Mouse (Mus musculus) heart, adult 2 months (tissue): ENCODE measurements around the gene Smg7. TPM values are rescaled to one million over a fixed set of nuclear protein-coding genes. Genes with fewer than 3 reads are reported as not detected.

ENCODE experiments used
- DNase-seq, 2 experiments: peaks; one replicate each; pipeline ENCODE4 v3.0.0; 2021
- H3K27ac ChIP-seq: fragments of 200-600 bp; 2 replicates; pipeline ENCODE4 v1.8.1; 2022
- H3K27me3 ChIP-seq: fragments of 200-500 bp; 2 replicates; pipeline ENCODE4 v1.6.1; 2012; ENCODE audit warnings: mild to moderate bottlenecking, low read length, inconsistent platforms, mixed read lengths; ENCODE audit not compliant: control insufficient read depth, insufficient read depth
- H3K36me3 ChIP-seq: fragments of 200-500 bp; 2 replicates; pipeline ENCODE4 v1.6.1; 2012; ENCODE audit warnings: low read length, inconsistent platforms; ENCODE audit not compliant: control insufficient read depth, insufficient read depth
- H3K4me1 ChIP-seq: fragments of 200-500 bp; 2 replicates; pipeline ENCODE4 v1.6.1; 2011; ENCODE audit warnings: low read length; ENCODE audit not compliant: control insufficient read depth, insufficient read depth
- H3K4me3 ChIP-seq: fragments of 200-600 bp; 2 replicates; pipeline ENCODE4 v1.8.1; 2022
- H3K79me2 ChIP-seq: fragments of 200-500 bp; replicated peaks from 2 replicates; pipeline ENCODE4 v1.6.1; 2012; ENCODE audit warnings: mild to moderate bottlenecking, inconsistent platforms, low read length, moderate library complexity, mixed read lengths; ENCODE audit not compliant: control insufficient read depth, insufficient read depth
- H3K9ac ChIP-seq: fragments of 200-500 bp; 2 replicates; pipeline ENCODE4 v1.6.1; 2012; ENCODE audit warnings: low read depth, mild to moderate bottlenecking, control low read depth, inconsistent platforms, low read length, mixed read lengths
- CTCF ChIP-seq: fragments of 200-600 bp; IDR thresholded peaks from 2 replicates; pipeline ENCODE4 v1.8.1; 2022; ENCODE audit warnings: antibody characterized with exemption, mild to moderate bottlenecking, moderate library complexity
- EP300 ChIP-seq: fragments of 200-500 bp; IDR thresholded peaks from 2 replicates; pipeline ENCODE4 v1.6.1; 2011; ENCODE audit warnings: low read depth, low read length, control low read depth; ENCODE audit not compliant: insufficient read depth
- POLR2A ChIP-seq: fragments of 200-500 bp; IDR thresholded peaks from 2 replicates; pipeline ENCODE4 v1.6.1; 2011; ENCODE audit warnings: mild to moderate bottlenecking, low read depth, low read length, control low read depth; ENCODE audit not compliant: insufficient read depth
- WGBS: fragments of 180-500 bp; shearing (Covaris S2); methylation state at CpG from one replicate; pipeline ENCODE4 v1.1.7; 2018; 5-methylcytosine and 5-hydroxymethylcytosine counted together
- intact Hi-C: fragments of 180-260 bp; cut with DNase I; formaldehyde crosslinking; loops from one replicate; pipeline ENCODE4 v1.15.1; 2025
- polyA plus RNA-seq: library from polyadenylated mRNA; depleted of rRNA; stranded (reverse); fragments of >200 nt; gene quantifications from 2 replicates; pipeline ENCODE4 v1.2.3, GENCODE M21; 2012
- total RNA-seq, 2 experiments: library from RNA; stranded (reverse); gene quantifications; 2 replicates each; pipeline ENCODE4 v1.2.3; 2021

The Smg7 gene
- total and polyA plus RNA-seq, 3 experiments: 36.0 to 39.3 (median 39.3) TPM

- Histone ChIP-seq H3K36me3 (peaks cover 25% of the 10 kb centered on the region), H3K4me3 (no peak overlapping the region), H3K9ac (no peak overlapping the region), H3K4me1 (peaks cover 2% of the 10 kb centered on the region; the same call in 1 of the 2 replicates), H3K79me2 (no peaks in the 10 kb centered on the region), H3K27ac (no peak overlapping the region), H3K27me3 (no peaks in the 10 kb centered on the region)
- TF ChIP-seq CTCF: no peak
- TF ChIP-seq EP300: no peak
- no peak for TF ChIP-seq POLR2A
- WGBS: 75% methylated on average over 3 of the region's 3 CpGs
- no peak for DNase-seq
- intact Hi-C loops: loop anchor here (5.0 kb wide), 1 partner anchor 53 kb away; no protein-coding TSS in a partner anchor
These were observed 57.2 kb downstream of the Smg7 start for GRCm38 (mm10) chr1:152845211-152845730.

- H3K79me2 ChIP-seq: no peaks in the 10 kb centered on the region
- H3K36me3 ChIP-seq: peaks cover 23% of the 10 kb centered on the region
- H3K4me1 ChIP-seq: peaks cover under 1% of the 10 kb centered on the region; the same call in 1 of the 2 replicates
- no peak for DNase-seq
- no peak overlapping the region for H3K9ac ChIP-seq
- H3K27ac ChIP-seq: no peak overlapping the region
- H3K27me3 ChIP-seq: no peaks in the 10 kb centered on the region
- H3K4me3 ChIP-seq: no peak overlapping the region
- TF ChIP-seq POLR2A (no peak), EP300 (no peak), CTCF (no peak)
- 91% methylated on average over 1 of the region's 1 CpGs for WGBS
- intact Hi-C loops: loop anchor here (5.0 kb wide), 1 partner anchor 52 kb away; no protein-coding TSS in a partner anchor
These were observed 57.8 kb downstream of the Smg7 start for GRCm38 (mm10) chr1:152844634-152845033.

GRCm38 (mm10) chr1:152841057-152841456, 61.4 kb downstream of the Smg7 start:
- 86% methylated on average over 2 of the region's 2 CpGs for WGBS
- no peak overlapping the region for H3K9ac ChIP-seq
- H3K4me1 ChIP-seq: no peaks in the 10 kb centered on the region; the same call in 1 of the 2 replicates
- peaks cover 15% of the 10 kb centered on the region for H3K36me3 ChIP-seq
- no peaks in the 10 kb centered on the region for H3K27me3 ChIP-seq
- no peak overlapping the region for H3K27ac ChIP-seq
- H3K79me2 ChIP-seq: no peaks in the 10 kb centered on the region
- intact Hi-C loops: no loop called here
- H3K4me3 ChIP-seq: no peak overlapping the region
- DNase-seq: no peak
- TF ChIP-seq POLR2A: no peak
- no peak for TF ChIP-seq EP300
- no peak for TF ChIP-seq CTCF

DNA sequence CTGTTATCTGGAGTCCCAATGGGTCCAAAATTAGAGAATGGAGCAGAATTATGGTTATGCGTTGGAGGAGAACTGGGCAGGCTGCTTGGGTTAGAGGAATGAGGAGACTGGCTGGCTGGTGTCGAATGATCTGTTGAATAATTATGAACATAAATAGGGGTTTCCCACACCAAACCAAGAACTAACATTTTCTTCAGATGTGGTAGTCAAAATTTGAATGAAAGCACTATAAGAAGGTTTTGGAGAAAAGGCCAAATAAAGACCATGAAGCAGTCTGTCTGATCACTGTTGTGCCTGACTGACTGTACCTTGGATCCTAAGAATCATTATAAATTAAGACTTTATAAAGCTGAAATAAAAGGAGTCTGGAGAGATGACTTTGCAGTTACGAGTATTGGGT, 62.1 kb downstream of the Smg7 start:
- WGBS: 87% methylated on average over 3 of the region's 3 CpGs
- Histone ChIP-seq H3K4me1 (no peaks in the 10 kb centered on the region; the same call in 1 of the 2 replicates), H3K4me3 (no peak overlapping the region), H3K27me3 (no peaks in the 10 kb centered on the region), H3K9ac (no peak overlapping the region), H3K79me2 (no peaks in the 10 kb centered on the region), H3K36me3 (peaks cover 15% of the 10 kb centered on the region), H3K27ac (no peak overlapping the region)
- intact Hi-C loops: no loop called here
- no peak for TF ChIP-seq EP300
- TF ChIP-seq POLR2A: no peak
- no peak for DNase-seq

DNA sequence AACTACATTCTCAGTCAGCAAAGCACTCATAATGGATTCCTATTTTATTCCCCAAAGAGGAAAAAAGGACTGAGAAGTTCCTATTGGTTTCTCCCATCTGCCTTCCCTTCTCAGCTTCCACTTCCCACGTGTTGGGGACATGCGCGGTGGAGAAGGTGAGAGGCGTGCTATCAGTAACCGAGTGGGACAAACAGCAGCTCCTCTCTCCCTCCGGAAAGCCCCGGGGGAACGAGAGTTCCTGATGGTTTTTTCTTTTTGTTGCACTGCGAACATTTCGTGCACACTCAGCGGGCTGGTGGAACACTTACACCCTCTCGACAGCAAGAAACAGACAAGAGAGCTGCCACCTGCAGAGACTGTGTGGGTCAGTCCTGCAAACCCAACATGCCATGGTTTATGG, 63.6 kb downstream of the Smg7 start:
- intact Hi-C loops: no loop called here
- H3K79me2 ChIP-seq: no peaks in the 10 kb centered on the region

GRCm38 (mm10) chr1:152838026-152838702, 64.3 kb downstream of the Smg7 start:
- no peak overlapping the region for H3K4me3 ChIP-seq
- H3K36me3 ChIP-seq: peaks cover 5% of the 10 kb centered on the region; the same call in 1 of the 2 replicates
- WGBS: 70% methylated on average over 11 of the region's 11 CpGs
- no peak overlapping the region for H3K9ac ChIP-seq
- no peaks in the 10 kb centered on the region for H3K79me2 ChIP-seq
- no peak for TF ChIP-seq CTCF
- no peak for TF ChIP-seq POLR2A
- TF ChIP-seq EP300: no peak
- intact Hi-C loops: no loop called here
- no peak for DNase-seq
- no peaks in the 10 kb centered on the region; the same call in 1 of the 2 replicates for H3K4me1 ChIP-seq
- no peak overlapping the region for H3K27ac ChIP-seq
- H3K27me3 ChIP-seq: no peaks in the 10 kb centered on the region

More for the DNA sequence above, 63.6 kb downstream of the Smg7 start:
- WGBS: 73% methylated on average over 12 of the region's 12 CpGs
- no peak for DNase-seq
- no peak overlapping the region for H3K4me3 ChIP-seq
- H3K9ac ChIP-seq: no peak overlapping the region
- H3K4me1 ChIP-seq: no peaks in the 10 kb centered on the region; the same call in 1 of the 2 replicates
- TF ChIP-seq POLR2A (no peak), EP300 (no peak), CTCF (no peak)
- no peak overlapping the region for H3K27ac ChIP-seq
- no peaks in the 10 kb centered on the region for H3K27me3 ChIP-seq
- peaks cover 11% of the 10 kb centered on the region for H3K36me3 ChIP-seq
